Mouse (Mus musculus) ovary, postnatal 36 days (tissue): ENCODE data around the gene Cic.

Experiments
- DNase-seq: peaks from one replicate; pipeline ENCODE4 v3.0.0; 2022; ENCODE audit warnings: low spot score, mixed read lengths

The Cic gene

GRCm38 (mm10) chr7:25267301-25267750 is at the start of gene Cic:
TSS of gene Cic (plus strand) at chr7:25267704.
- DNase-seq = peak; percentile 95

GRCm38 (mm10) chr7:25218705-25219415 is 48.6 kb upstream of the Cic start:
- DNase-seq = peak; percentile 60

GRCm38 (mm10) chr7:25219416-25219750 is 48.1 kb upstream of the Cic start:
- no peak for DNase-seq

DNA sequence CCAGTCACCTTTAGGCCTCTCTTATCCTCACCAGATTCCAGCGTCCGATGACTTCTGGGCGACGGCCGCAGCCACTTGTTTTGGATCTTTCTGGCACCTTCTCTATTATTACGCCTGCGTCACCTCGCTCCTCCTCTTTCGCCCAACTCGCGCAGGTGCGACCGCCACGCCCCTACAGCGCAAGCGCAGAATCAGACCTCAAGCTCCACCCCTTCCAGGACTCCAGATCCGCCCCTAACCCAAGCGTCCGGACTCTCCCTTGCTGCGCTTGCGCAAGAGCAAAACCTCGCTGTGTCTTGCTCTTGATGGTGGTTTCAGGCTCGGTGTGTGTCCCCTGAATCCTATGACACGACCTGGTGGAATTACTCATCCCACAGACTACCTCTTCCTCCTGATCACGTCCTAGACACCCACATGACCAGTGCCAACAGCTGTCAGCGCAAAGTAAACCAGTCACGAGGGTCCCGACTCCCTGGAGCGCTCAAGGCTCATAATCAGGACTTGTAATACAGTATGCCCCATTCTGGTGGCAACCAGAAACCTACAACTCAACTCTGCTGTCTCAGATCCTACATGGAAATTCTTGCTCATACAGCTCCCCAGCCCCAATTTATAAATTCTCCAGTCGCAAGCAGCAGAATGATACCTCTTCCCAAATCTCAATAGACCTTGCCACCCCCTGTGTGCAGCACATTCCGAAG is 47.6 kb upstream of the Cic start:
- DNase-seq = peak; percentile 94

DNA sequence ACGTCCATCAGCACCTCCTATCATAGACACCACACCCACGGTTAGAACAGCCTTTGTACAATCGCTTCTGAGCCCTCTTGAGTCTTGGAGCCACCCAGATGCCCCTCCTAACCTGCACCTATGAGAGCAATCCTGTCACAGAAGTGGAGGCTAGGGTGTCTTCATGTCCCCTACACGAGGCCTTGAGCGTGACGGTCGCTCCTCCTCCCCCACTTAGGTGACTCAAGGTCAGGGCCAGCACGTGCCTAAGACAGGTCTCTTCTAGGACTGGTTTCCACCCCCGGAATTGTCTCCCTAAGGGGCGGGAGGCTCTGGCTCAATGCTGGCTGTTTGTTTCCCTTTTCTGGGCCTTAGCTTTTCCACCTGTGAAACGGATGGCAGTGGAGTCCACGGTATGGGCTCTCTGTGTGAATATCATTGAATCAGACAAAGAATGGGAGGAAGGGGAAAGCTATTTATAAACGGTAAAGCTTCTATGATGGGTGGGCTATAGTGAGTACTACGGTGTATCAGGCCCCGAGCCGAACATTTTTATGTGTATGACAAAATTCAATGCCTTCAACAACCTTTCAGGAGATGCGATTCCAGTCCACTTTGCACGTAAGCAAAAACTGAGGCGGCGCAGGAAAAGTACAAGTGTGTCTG is 46.9 kb upstream of the Cic start, which contains the start of gene Dedd2:
Gene Dedd2 (minus strand): TSS at position 159 of the 645 bp plus-strand sequence.
- no peak for DNase-seq

GRCm38 (mm10) chr7:25221102-25221883 is 46.2 kb upstream of the Cic start, which contains the start of gene Zfp526:
TSS of gene Zfp526 (plus strand) at chr7:25221425.
- peak; percentile 97 for DNase-seq

DNA sequence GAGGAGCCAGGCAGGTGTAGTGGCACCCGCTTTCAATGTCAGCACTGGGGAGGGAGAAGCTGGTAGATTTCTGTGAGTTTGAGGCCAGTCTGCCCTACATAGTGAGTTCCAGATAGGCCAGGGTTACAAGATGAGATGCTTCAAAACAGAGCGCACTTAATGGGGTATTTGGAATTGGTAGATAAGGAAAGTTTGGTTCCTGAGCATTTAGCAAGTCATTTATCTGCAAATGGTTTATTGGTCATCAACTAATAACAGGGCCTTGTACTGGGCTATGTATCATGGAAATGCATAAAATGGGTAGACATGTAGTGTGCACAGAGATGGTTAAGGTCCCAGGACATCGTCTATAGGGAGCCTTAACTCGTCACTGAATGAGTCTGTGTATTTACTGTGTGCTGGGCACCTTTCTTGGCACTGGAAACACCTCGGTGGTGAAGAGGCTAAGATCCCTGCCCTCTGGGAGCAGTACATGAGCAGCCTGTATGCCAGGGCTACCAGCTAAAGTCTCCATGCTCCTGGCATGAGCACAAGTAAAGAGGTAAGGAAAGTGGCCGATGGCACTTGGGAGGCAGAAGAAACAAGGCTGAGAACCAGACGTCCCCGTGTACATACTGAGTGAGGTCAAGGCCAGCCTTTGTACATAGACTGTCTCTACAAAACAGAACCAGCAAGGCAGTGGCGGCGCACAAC is 45.1 kb upstream of the Cic start:
- DNase-seq = no peak

- no peak for DNase-seq
These were observed 39.8 kb upstream of the Cic start for GRCm38 (mm10) chr7:25227523-25228300.

DNA sequence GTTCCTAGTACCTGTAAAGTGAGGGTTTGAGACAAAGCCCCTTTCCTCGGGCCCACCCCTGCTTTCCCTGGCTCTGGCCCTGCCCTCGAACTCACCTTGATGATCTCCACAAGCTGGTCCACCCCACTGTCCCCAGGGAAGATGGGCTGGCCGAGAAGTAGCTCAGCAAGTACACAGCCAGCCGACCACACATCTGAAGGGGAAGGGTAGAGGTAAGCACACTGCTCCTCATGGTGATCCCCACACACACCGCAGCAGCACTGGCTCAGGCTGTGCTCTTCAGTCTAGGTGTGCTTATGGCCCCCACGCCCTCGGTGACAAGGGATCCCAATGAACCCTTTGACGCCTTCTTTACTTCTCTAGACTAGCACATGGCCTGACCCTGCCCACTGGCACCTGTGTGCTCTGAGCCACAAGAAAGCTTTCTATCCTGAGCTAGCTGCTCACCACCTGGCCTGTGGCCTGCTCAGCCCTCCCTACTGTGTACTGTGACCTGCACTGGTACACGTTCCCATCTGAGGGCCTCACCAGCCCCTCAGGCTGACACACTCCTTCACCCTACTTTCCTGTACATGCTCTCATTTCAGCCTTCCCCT is 36.7 kb upstream of the Cic start:
- DNase-seq = no peak

DNA sequence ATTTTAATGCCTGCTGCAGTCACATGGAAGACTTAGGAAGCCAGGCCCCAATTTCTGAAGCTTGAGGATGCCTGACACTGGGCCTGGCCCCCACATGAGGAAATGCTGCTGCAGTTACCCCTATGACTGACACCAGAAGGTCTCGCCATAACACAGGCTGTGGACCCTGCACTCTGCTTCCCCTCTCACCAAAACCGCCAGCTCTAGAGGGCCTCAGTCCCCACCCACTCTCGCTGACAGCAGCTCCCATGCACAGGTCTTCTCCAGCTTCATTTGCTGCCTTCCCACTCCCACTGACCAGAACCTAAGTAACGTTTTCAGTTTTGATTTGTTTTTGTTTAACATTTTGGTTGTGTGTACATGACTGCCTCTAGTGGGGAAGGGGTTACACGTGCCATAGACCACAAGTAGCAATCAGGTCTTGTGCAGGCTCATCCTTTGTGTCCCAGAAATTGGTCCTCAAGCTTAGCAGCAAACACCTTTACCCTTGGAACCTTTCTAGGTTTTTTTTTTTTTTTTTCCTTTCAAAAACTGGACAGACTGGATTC is 35.3 kb upstream of the Cic start:
- no peak for DNase-seq

DNA sequence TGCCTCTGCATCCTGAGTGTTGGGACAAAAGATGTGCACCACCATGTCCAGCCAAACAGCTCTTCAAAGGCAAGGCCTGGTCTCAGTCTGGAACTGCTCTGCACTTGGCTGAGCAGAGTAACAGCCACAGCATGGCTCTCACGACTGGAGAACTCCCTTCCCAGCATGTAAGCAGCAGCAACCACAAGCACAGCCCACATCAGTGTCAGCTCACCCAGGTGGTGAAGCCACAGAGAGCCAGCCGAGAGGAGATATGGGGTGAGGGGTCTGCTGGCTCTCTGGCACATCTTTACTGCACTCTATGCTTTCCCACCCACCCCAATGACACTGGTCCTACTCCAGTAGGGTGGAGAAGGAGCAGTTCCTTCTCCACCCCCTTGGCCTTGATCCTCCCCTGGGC is 34.4 kb upstream of the Cic start:
- no peak for DNase-seq

DNA sequence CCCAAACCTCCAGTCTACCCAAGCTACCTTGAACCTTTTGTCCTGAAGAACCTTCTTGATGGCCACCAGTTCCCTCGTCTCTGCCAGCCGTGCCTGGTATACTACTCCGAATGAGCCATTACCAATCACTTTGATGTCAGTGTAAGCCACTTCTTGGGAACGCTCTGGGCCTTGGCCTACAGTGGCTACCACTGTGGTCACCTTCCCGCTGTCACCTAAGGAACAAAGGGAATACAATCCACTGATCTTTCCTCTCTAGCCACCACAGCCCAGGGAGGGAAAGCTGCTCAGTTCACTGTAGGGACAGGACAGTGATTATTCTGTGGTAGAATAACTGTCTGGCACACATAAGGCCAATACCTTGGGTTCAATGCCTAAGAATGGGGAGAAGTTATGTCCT is 32.0 kb upstream of the Cic start:
- no peak for DNase-seq

DNA sequence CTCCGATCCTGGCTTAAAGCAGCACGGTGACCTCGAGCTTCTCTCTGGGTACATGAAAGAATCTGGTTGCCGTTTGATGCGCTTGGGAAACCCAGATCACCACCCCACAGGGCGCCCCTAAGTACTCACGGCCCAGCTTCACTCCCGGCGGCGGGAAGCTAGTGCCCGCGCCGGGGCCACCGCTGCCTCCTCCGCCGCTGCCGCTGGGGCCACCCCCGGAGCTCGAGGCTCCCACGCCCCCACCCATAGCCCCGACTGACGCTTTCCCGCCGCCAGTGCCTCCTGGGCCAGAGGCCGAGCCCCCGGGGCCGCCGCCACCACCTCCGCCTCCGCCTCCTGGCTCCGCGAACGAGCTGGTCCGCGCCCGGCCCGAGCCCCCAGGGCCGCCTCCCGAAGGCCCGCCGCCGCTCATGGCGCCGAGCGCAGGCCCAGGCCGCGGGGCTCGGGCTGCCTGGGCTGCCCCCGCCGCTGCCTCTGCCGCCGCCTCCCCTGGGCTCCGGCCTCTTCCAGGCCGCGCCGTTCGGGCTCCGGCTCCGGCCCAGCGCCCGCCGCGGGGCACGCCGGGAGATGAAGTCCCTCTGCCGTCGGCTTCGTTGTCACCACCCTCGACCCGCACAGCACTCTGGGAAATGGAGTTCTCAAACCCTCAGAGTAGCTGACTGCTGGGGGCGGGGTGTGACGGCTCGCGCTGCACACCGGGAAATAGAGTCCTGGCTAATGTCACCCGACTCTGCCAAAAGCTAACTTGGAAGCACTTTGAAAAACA is 30.1 kb upstream of the Cic start, which contains the start of gene Gsk3a:
Gene Gsk3a (minus strand): TSS at position 603 of the 766 bp plus-strand sequence.
- peak; percentile 95 for DNase-seq

GRCm38 (mm10) chr7:25238015-25238706 is 29.3 kb upstream of the Cic start:
- peak; percentile 85 for DNase-seq

- peak; percentile 79 for DNase-seq
These were observed 28.5 kb upstream of the Cic start for GRCm38 (mm10) chr7:25238829-25239623.

DNA sequence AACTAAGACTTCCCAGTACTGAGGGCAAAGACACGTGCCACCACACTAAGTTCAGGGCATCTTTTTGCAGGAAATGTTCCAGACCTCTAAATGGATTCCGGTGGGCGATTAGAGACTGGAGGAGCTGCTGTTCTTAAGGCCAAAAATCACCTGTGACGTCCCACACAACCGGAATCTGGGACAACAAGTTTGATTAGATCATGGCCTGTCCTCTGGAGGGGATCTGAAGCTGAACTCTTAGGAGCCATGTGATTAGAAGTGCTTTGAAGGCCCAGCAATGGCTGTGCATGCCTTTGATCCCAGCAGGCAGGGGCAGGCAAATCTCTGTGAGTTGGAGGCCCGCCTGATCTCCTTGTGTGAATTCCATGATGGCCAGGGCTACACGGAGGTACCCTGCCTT is 26.9 kb upstream of the Cic start:
- DNase-seq = no peak

DNA sequence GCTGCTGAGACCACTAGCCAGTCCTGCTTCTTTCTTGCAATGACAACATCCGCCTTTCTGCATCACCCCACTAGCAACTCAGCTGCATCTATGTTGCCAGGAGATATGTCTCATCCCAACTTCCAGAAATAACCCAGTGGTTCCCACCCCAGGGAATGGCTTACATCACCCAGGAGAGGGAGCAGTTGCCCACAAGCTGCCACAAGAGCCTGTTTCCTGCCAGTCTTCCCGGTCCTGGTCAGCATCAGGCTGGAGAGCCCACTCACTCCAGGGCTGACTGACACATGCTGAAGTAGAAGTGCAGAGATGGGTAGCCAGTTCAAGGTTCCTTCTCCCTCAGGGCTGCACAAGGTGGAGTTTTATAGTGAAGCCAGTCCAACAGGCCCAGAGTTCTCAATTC is 26.4 kb upstream of the Cic start:
- peak; percentile 49 for DNase-seq

- DNase-seq = no peak
These were observed 24.1 kb upstream of the Cic start for GRCm38 (mm10) chr7:25243361-25243760.
